In genomic region chr1:134500916-134501315, GRCm38 (mm10) we compare ENCODE assay signal across 28 mouse cellular contexts. TPM values are rescaled to one million over a fixed set of nuclear protein-coding genes. Genes with fewer than 3 reads are reported as not detected.
"Had no signal": no experiment of that assay in that cellular context is flagged by ENCODE, and none has a peak within 500 bp of the region (broad histone marks: within the 10 kb centered on the region; RNA-seq: fewer than 3 reads in every experiment).

No protein-coding gene starts in this region.

- H3K4me3 ChIP-seq: lung, embryonic 15.5 days; megakaryocyte, embryonic 14.5 days; midbrain, embryonic 13.5 days; midbrain, embryonic 15.5 days; myocyte; neural tube, embryonic 13.5 days; neural tube, embryonic 15.5 days had no signal

- H3K27me3 ChIP-seq: lung, embryonic 15.5 days; megakaryocyte, embryonic 14.5 days; midbrain, embryonic 13.5 days; midbrain, embryonic 15.5 days; neural tube, embryonic 13.5 days; neural tube, embryonic 15.5 days had no signal

- H3K9me3 ChIP-seq: lung, embryonic 15.5 days; megakaryocyte, embryonic 14.5 days; midbrain, embryonic 13.5 days; midbrain, embryonic 15.5 days; neural tube, embryonic 13.5 days; neural tube, embryonic 15.5 days had no signal

- ATAC-seq: liver, postnatal 0 days; lung, postnatal 0 days; midbrain, embryonic 13.5 days; midbrain, embryonic 15.5 days had no signal

- H3K9ac ChIP-seq: liver, postnatal 0 days; lung, embryonic 15.5 days; midbrain, embryonic 13.5 days; midbrain, embryonic 15.5 days; neural tube, embryonic 13.5 days; neural tube, embryonic 15.5 days had no signal

- H3K27ac ChIP-seq: lung, embryonic 15.5 days; macrophage; midbrain, embryonic 13.5 days; midbrain, embryonic 15.5 days; neural tube, embryonic 13.5 days; neural tube, embryonic 15.5 days had no signal

- DNase-seq: liver, postnatal 0 days; lung, adult 2 months; lung, postnatal 14 days; lung, postnatal 36 days; retina, postnatal 1 day; right cerebral cortex, adult 18-20 months; right cerebral cortex, postnatal 25 days; right cerebral cortex, postnatal 4 days; spleen, adult 18-20 months; thymus, adult 18-20 months; thymus, postnatal 14 days; thymus, postnatal 36 days had no signal

- H3K4me2 ChIP-seq: lung, embryonic 15.5 days; midbrain, embryonic 11.5 days; midbrain, embryonic 13.5 days; midbrain, embryonic 15.5 days; neural tube, embryonic 13.5 days; neural tube, embryonic 15.5 days had no signal

RNA-seq across cellular contexts. Expression of gene Mgat4e, which starts 48.6 kb away (rescaled TPM):
- total RNA-seq: megakaryocyte progenitor cell, adult 5-6 weeks had no signal
- polyA plus RNA-seq: liver, postnatal 0 days; lung, adult 2 months; lung, embryonic 15.5 days; lung, postnatal 0 days; macrophage; midbrain, embryonic 11.5 days; midbrain, embryonic 13.5 days; midbrain, embryonic 15.5 days; myocyte; neural tube, embryonic 11.5 days; neural tube, embryonic 13.5 days; neural tube, embryonic 15.5 days; small intestine, adult 2 months; stomach, embryonic 14.5 days; stomach, embryonic 16.5 days; thymus, postnatal 0 days had no signal
